Mouse (Mus musculus) frontal cortex, postnatal 25 days (tissue): ENCODE measurements at regions not wholly inside any gene's neighbourhood (a gene's known extent, or its start where the extent isn't known, plus 50 kb on each side); places are given as distances from the start of the nearest gene placed in this dataset.

Experiments used
- DNase-seq, 2 experiments: peaks; one replicate each; pipeline ENCODE4 v3.0.0; 2022; ENCODE audit warnings: low spot score in 2 of 2

GRCm38 (mm10) chr16:24093624-24094023 is 105.0 kb upstream of the Bcl6 start:
- DNase-seq: no peak

- no peak for DNase-seq
Observed at GRCm38 (mm10) chr16:24092616-24093525, 104.2 kb upstream of the Bcl6 start.

GRCm38 (mm10) chr16:24092136-24092535 is 103.5 kb upstream of the Bcl6 start:
- no peak for DNase-seq

- no peak for DNase-seq
Observed at GRCm38 (mm10) chr16:24090981-24091380, 102.3 kb upstream of the Bcl6 start.

- no peak for DNase-seq
Observed at GRCm38 (mm10) chr16:24089840-24090762, 101.4 kb upstream of the Bcl6 start.

- DNase-seq: no peak
Observed at GRCm38 (mm10) chr16:24083966-24084365, 95.3 kb upstream of the Bcl6 start.

GRCm38 (mm10) chr16:24080471-24080870 is 91.8 kb upstream of the Bcl6 start:
- DNase-seq: no peak

GRCm38 (mm10) chr16:24078622-24079021 is 90.0 kb upstream of the Bcl6 start:
- no peak for DNase-seq

- DNase-seq: no peak
Observed at GRCm38 (mm10) chr16:24077428-24077827, 88.8 kb upstream of the Bcl6 start.

GRCm38 (mm10) chr16:24076799-24077136 is 88.1 kb upstream of the Bcl6 start:
- DNase-seq: no peak

GRCm38 (mm10) chr16:24076109-24076798 is 87.6 kb upstream of the Bcl6 start:
- no peak for DNase-seq

- DNase-seq: no peak
Observed at GRCm38 (mm10) chr16:24073613-24074244, 85.1 kb upstream of the Bcl6 start.

- DNase-seq: no peak
Observed at GRCm38 (mm10) chr16:24073065-24073464, 84.4 kb upstream of the Bcl6 start.

GRCm38 (mm10) chr16:24069411-24069810 is 80.8 kb upstream of the Bcl6 start:
- DNase-seq: no peak

GRCm38 (mm10) chr16:24068250-24068813 is 79.7 kb upstream of the Bcl6 start:
- no peak for DNase-seq

GRCm38 (mm10) chr16:24062314-24062713 is 73.7 kb upstream of the Bcl6 start:
- no peak for DNase-seq

- no peak for DNase-seq
Observed at GRCm38 (mm10) chr16:24061496-24061895, 72.8 kb upstream of the Bcl6 start.

- no peak for DNase-seq
Observed at GRCm38 (mm10) chr16:24059090-24059600, 70.5 kb upstream of the Bcl6 start.

GRCm38 (mm10) chr16:24056885-24057531 is 68.4 kb upstream of the Bcl6 start:
- no peak for DNase-seq

GRCm38 (mm10) chr16:24056123-24056884 is 67.7 kb upstream of the Bcl6 start:
- DNase-seq: no peak
